Mouse (Mus musculus) liver, embryonic 11.5 days (tissue): ENCODE data around the gene H2-DMa. TPM values are rescaled to one million over a fixed set of nuclear protein-coding genes. Genes with fewer than 3 reads are reported as not detected.

Experiments used
- ATAC-seq: fragments of 200-750 bp; cut with Nextera tagmentation; replicated peaks from 2 replicates; pipeline ENCODE4 v1.8.0; 2017; ENCODE audit warnings: moderate number of reproducible peaks, mild to moderate bottlenecking, moderate TSS enrichment, moderate library complexity; ENCODE audit not compliant: low FRiP score
- DNase-seq: peaks from one replicate; pipeline ENCODE4 v3.0.0-alpha.2; 2017; ENCODE audit warnings: low spot score
- H3K27ac ChIP-seq: fragments of 300-500 bp; sonication (generic); 2 replicates; pipeline ENCODE4 v1.5.1; 2014; ENCODE audit warnings: mild to moderate bottlenecking, low read depth, low read length, control low read depth
- H3K27me3 ChIP-seq: fragments of 300-500 bp; sonication (generic); replicated peaks from 2 replicates; pipeline ENCODE4 v1.6.1; 2014; ENCODE audit warnings: low read length, mixed read lengths; ENCODE audit not compliant: control insufficient read depth, insufficient read depth
- H3K36me3 ChIP-seq: fragments of 300-500 bp; sonication (generic); 2 replicates; pipeline ENCODE4 v1.6.1; 2014; ENCODE audit warnings: mild to moderate bottlenecking, low read length, moderate library complexity, mixed read lengths; ENCODE audit not compliant: control insufficient read depth, insufficient read depth
- H3K4me1 ChIP-seq: fragments of 300-500 bp; sonication (generic); replicated peaks from 2 replicates; pipeline ENCODE4 v1.6.1; 2014; ENCODE audit warnings: low read length, mixed read lengths; ENCODE audit not compliant: control insufficient read depth, insufficient read depth
- H3K4me2 ChIP-seq: fragments of 300-500 bp; sonication (generic); 2 replicates; pipeline ENCODE4 v1.6.1; 2014; ENCODE audit warnings: mild to moderate bottlenecking, control low read depth, moderate library complexity
- H3K4me3 ChIP-seq: fragments of 300-500 bp; sonication (generic); 2 replicates; pipeline ENCODE4 v1.5.1; 2014; ENCODE audit warnings: low read depth, low read length, control low read depth
- H3K9ac ChIP-seq: fragments of 300-500 bp; sonication (generic); 2 replicates; pipeline ENCODE4 v1.6.1; 2014; ENCODE audit warnings: low read depth, low read length, control low read depth
- H3K9me3 ChIP-seq: fragments of 300-500 bp; sonication (generic); 2 replicates; pipeline ENCODE4 v1.6.1; 2016; ENCODE audit warnings: low read length, inconsistent platforms, mixed read lengths; ENCODE audit not compliant: control insufficient read depth
- WGBS: fragments of 180-500 bp; shearing (Covaris S2); extraction: QIAGEN DNeasy Blood & Tissue Kit; methylation state at CpG from one replicate; pipeline ENCODE4 v1.1.7; 2014; 5-methylcytosine and 5-hydroxymethylcytosine counted together
- polyA plus RNA-seq: library from polyadenylated mRNA; unstranded; fragments of >200 nt; fragmentation: Nextera tagmentation; extraction: Ambion mirVana; gene quantifications from 2 replicates; pipeline ENCODE4 v1.2.1, GENCODE M21; 2014

H2-DMa gene
- polyA plus RNA-seq, 1 experiment from 2014 or later, result 5.9 TPM

DNA sequence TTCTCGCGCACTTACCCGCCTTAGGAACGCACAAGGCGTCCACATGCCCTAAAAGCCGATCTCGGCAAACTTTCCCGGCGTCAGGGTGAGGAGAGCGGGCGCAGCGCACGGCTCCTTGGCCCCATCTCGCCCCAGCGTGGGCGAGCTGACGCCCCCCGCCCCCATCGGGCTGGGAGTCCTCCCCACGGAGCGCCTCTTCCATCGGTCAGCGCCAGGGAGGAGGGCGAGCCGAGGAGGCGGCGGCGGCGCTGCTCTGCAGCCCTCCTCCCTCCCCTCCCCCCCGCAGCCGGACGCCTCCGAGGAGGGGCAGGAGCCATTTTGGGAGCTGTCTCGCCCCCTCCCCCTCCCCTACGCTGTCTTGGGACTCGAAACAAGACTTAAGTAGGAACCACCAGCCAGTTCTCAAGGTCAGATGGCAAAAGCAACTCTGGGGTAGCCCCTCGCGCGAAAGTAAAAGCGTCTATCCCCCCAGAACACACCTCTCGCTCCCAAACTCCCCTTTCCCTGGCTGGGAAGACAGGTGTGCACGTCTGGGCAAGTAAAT, 911 bp downstream of the H2-DMa start:
- ATAC-seq (no peak; the same call in 1 of the 2 replicates), DNase-seq (peak; percentile 82)
- Histone ChIP-seq H3K27me3 (no peaks in the 10 kb centered on the region), H3K36me3 (peaks cover 36% of the 10 kb centered on the region), H3K9me3 (no peaks in the 10 kb centered on the region), H3K9ac (peak overlapping the region; percentile 96), H3K4me2 (peak overlapping the region; percentile 97), H3K27ac (peak overlapping the region; percentile 100), H3K4me3 (peak overlapping the region; percentile 100), H3K4me1 (peaks cover 26% of the 10 kb centered on the region)
- WGBS, result 0% methylated on average over 34 of the region's 42 CpGs

GRCm38 (mm10) chr17:34120814-34121171, 1.5 kb downstream of the H2-DMa start:
- ATAC-seq, result peak; percentile 31
- H3K4me1 ChIP-seq, result peaks cover 25% of the 10 kb centered on the region
- no peak for DNase-seq
- peaks cover 31% of the 10 kb centered on the region for H3K36me3 ChIP-seq
- H3K9ac ChIP-seq, result peak overlapping the region; percentile 96
- peak overlapping the region; percentile 100 for H3K4me3 ChIP-seq
- H3K9me3 ChIP-seq, result no peaks in the 10 kb centered on the region
- no peaks in the 10 kb centered on the region for H3K27me3 ChIP-seq
- H3K4me2 ChIP-seq, result peak overlapping the region; percentile 97
- under 1% methylated on average over 31 of the region's 31 CpGs for WGBS
- peak overlapping the region; percentile 100 for H3K27ac ChIP-seq

DNA sequence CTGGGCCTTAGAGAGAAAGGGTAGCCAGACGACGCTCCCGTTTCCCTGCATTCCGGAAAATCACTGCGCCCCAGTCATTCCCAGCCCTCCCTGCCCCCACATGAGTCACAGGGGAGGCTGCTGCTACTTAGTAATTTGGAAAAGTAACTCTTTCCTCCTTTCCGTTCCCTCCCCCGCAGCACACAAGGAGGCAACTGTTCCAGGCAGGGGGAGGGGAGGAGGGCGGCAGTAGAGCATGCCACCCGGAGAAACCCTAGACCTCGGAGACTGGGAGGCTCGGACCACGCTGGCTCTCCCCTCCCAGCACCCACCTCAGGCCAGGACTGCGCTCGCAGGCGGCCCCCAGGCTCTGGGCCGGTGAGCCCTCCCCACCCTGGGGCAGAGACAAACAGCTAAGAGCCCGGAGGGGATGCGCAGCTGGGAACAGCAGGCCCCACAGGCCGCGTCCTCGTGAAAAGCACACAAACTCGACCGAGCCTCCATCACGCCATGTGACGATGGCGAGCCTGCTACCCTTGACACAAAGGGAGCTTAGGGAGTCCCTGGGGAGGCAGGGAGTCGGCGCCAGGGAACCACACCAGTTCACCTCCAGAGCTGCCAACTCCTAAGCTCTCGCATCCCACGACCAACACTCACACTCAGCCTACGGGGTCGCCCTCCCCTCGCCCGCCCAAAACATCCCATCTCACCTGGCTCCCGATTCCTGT, 2.0 kb downstream of the H2-DMa start:
- DNase-seq, result peak; percentile 88

GRCm38 (mm10) chr17:34121879-34122187, 2.5 kb downstream of the H2-DMa start:
- H3K36me3 ChIP-seq, result peaks cover 21% of the 10 kb centered on the region
- no peak for DNase-seq

More for the DNA sequence above, 2.0 kb downstream of the H2-DMa start:
- H3K9ac ChIP-seq, result peak overlapping the region; percentile 96
- ATAC-seq, result 0 out of 2 replicates have a peak, but pooled peaks have one; percentile 5
- H3K9me3 ChIP-seq, result no peaks in the 10 kb centered on the region
- no peaks in the 10 kb centered on the region for H3K27me3 ChIP-seq
- peaks cover 23% of the 10 kb centered on the region for H3K4me1 ChIP-seq
- under 1% methylated on average over 30 of the region's 35 CpGs for WGBS
- H3K4me3 ChIP-seq, result peak overlapping the region; percentile 100
- peak overlapping the region; percentile 97 for H3K4me2 ChIP-seq
- peaks cover 26% of the 10 kb centered on the region for H3K36me3 ChIP-seq
- peak overlapping the region; percentile 100 for H3K27ac ChIP-seq

DNA sequence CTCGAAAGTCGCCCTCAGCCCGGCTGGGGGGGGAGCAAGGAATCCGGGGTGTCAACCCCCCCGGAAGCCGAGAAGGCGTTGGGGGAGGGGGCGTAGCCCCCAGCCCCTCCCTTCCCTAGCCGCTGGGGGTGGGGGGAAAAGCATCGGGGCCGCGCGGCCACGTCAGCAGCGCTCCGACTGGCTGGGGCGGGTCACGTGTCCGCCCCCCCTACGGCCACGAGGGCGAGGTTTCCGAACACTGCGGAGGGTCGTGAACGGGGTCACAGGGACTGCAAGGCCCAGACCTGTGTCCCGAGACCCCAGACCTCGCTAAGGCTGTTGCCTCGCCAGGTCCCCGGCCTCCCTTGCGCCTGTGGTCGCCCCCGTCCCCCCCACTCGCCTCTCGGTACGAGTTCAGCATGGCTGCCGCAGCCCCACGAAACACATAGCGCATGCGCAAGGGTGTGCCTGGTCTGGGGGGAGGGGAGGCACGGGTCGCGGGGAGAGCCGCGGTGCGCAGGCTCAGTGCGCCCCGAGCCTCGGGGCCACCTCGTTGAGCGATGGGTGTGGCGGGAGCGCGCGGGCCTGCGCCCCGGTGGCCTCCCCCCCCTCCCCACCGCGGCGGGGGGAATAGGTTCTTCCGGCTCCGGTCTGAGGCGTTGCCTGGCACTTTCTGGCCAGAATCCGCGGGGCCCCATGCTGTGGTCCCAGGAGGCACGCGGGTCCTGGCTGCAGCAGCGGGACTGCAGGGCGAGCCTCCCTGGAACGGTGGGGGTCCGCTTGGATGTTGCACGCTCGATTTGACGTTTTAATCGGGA, 3.0 kb downstream of the H2-DMa start, which contains the start of gene Brd2:
Gene Brd2 (minus strand): TSS at position 447 of the 797 bp plus-strand sequence.
- peak; percentile 99 for DNase-seq
- Histone ChIP-seq H3K27me3 (no peaks in the 10 kb centered on the region), H3K27ac (peak within 1 kb of the TSS; percentile 100), H3K4me3 (peak within 1 kb of the TSS; percentile 100), H3K36me3 (peaks cover 16% of the 10 kb centered on the region), H3K9ac (peak within 1 kb of the TSS; percentile 96), H3K9me3 (no peaks in the 10 kb centered on the region), H3K4me1 (peaks cover 24% of the 10 kb centered on the region), H3K4me2 (peak within 1 kb of the TSS; percentile 97)
- under 1% methylated on average over 71 of the region's 75 CpGs for WGBS
- ATAC-seq, result peak; percentile 70

More at GRCm38 (mm10) chr17:34121879-34122187, 2.5 kb downstream of the H2-DMa start:
- ATAC-seq, result no peak; the same call in 1 of the 2 replicates
- H3K27ac ChIP-seq, result peak overlapping the region; percentile 100
- peak overlapping the region; percentile 97 for H3K4me2 ChIP-seq
- H3K4me1 ChIP-seq, result peaks cover 23% of the 10 kb centered on the region
- H3K9me3 ChIP-seq, result no peaks in the 10 kb centered on the region
- H3K4me3 ChIP-seq, result peak overlapping the region; percentile 100
- H3K9ac ChIP-seq, result peak overlapping the region; percentile 96
- WGBS, result 2% methylated on average over 6 of the region's 10 CpGs
- no peaks in the 10 kb centered on the region for H3K27me3 ChIP-seq

- 2% methylated on average over 7 of the region's 7 CpGs for WGBS
- Histone ChIP-seq H3K27me3 (no peaks in the 10 kb centered on the region), H3K36me3 (peaks cover 9% of the 10 kb centered on the region), H3K9me3 (no peaks in the 10 kb centered on the region), H3K4me1 (peaks cover 31% of the 10 kb centered on the region), H3K4me2 (peak overlapping the region; percentile 97), H3K27ac (peak overlapping the region; percentile 100), H3K9ac (peak overlapping the region; percentile 96), H3K4me3 (peak overlapping the region; percentile 100)
- DNase-seq, result no peak
- no peak for ATAC-seq
Observed at GRCm38 (mm10) chr17:34123111-34123510, 3.8 kb downstream of the H2-DMa start.

DNA sequence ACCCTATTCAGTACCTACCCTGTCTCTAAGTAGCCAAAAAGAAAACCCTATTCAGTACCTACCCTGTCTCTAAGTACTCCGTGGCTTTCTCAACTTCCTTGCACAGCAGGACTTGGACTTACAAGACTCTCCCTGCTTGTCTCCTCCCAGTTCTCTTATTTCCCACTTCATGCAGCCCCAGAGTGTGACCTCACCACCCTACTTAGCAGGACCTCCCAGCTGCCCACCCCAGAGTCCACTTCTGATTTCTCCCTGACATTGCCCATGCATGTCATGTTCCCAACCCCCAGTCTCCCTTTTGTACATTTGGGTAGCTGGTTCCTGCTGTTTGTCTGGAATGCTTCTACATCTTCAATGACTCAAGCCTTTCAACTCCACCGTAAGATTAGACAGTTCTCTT, 4.2 kb downstream of the H2-DMa start:
- WGBS, result 18% methylated on average over 2 of the region's 2 CpGs
- no peaks in the 10 kb centered on the region for H3K27me3 ChIP-seq
- peak overlapping the region; percentile 97 for H3K4me2 ChIP-seq
- DNase-seq (no peak), ATAC-seq (no peak)
- peak overlapping the region; percentile 96 for H3K9ac ChIP-seq
- H3K9me3 ChIP-seq, result no peaks in the 10 kb centered on the region
- peak overlapping the region; percentile 100 for H3K4me3 ChIP-seq
- peak overlapping the region; percentile 100 for H3K27ac ChIP-seq
- peaks cover 34% of the 10 kb centered on the region for H3K4me1 ChIP-seq
- H3K36me3 ChIP-seq, result peaks cover 5% of the 10 kb centered on the region

DNA sequence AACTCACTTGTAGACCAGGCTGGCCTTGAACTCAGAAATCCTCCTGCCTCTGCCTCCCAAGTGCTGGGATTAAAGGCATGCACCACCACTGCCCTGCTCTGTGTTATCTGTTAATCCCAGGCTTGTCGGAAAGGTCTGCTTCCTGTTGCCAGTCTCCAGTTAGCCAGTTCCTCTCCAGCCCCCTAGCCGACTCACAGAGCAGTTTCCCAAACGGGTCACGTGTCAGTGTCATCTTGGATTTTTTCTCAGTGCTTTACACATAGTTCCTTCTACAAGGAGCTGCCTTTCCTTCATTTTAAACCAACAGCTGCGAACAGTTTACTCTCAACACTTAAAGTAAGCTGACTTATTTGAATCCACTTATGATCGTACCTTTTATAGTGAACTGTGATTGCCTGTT, 5.3 kb downstream of the H2-DMa start:
- Histone ChIP-seq H3K4me1 (peaks cover 45% of the 10 kb centered on the region), H3K9ac (no peak overlapping the region), H3K27ac (no peak overlapping the region), H3K36me3 (no peaks in the 10 kb centered on the region), H3K9me3 (no peaks in the 10 kb centered on the region), H3K4me3 (0 out of 2 replicates have a peak overlapping the region, but pooled peaks have one; percentile 2), H3K27me3 (peaks cover 11% of the 10 kb centered on the region), H3K4me2 (peak overlapping the region; percentile 20; the same call in 1 of the 2 replicates)
- ATAC-seq, result no peak
- 52% methylated on average over 6 of the region's 6 CpGs for WGBS
- DNase-seq, result no peak
